Mouse (Mus musculus) erythroid progenitor cell, adult 5-6 weeks (primary cell): ENCODE results near the gene Nfkbie. TPM values are rescaled to one million over a fixed set of nuclear protein-coding genes. Genes with fewer than 3 reads are reported as not detected.

Experiments used
- ATAC-seq: replicated peaks from 2 replicates; pipeline ENCODE4 v1.8.0; 2016; ENCODE audit warnings: moderate number of reproducible peaks, mild to moderate bottlenecking, moderate TSS enrichment, inconsistent platforms; ENCODE audit not compliant: poor library complexity, low FRiP score, severe bottlenecking
- total RNA-seq, 2 experiments: library from RNA; stranded (forward) in 1 of 2; stranded (reverse) in 1 of 2; fragments of 150-400 nt in 1 of 2; fragments of 186-747, 209-891 nt in 1 of 2; gene quantifications; 2 replicates each; pipeline versions ENCODE4 v1.2.3 to v1.2.4; 2015 to 2017; ENCODE audit warnings: low replicate concordance in 2 of 2

Nfkbie gene
- total RNA-seq, 2 experiments from 2014 or later: 1.7 to 2.1 TPM

GRCm38 (mm10) chr17:45612008-45612407 is 56.5 kb downstream of the Nfkbie start:
- no peak for ATAC-seq

Other genes starting within 250 kb of the Nfkbie start
- 62.7 and 113 TPM in 2 replicates for gene Cdc5l, start 122.0 kb upstream of the Nfkbie start, total RNA-seq (2015; ENCODE audit: low replicate concordance)
- 52.3 and 102 TPM in 2 replicates for gene Cdc5l, start 122.0 kb upstream of the Nfkbie start, total RNA-seq (2017; ENCODE audit: low replicate concordance)
- not detected in 2 replicates for gene Spats1, start 80.3 kb upstream of the Nfkbie start, total RNA-seq (2015; ENCODE audit: low replicate concordance)
- not detected in 2 replicates for gene Spats1, start 80.3 kb upstream of the Nfkbie start, total RNA-seq (2017; ENCODE audit: low replicate concordance)
- gene Aars2, start 48.9 kb upstream of the Nfkbie start, total RNA-seq (2015; ENCODE audit: low replicate concordance): 0.42 and 1.1 TPM in 2 replicates
- 0.76 and 0.77 TPM in 2 replicates for gene Aars2, start 48.9 kb upstream of the Nfkbie start, total RNA-seq (2017; ENCODE audit: low replicate concordance)
- gene Tcte1, start 32.3 kb upstream of the Nfkbie start, total RNA-seq (2015; ENCODE audit: low replicate concordance): not detected in 2 replicates
- gene Tcte1, start 32.3 kb upstream of the Nfkbie start, total RNA-seq (2017; ENCODE audit: low replicate concordance): not detected in 2 replicates
- gene Tmem151b, start 6.0 kb upstream of the Nfkbie start, total RNA-seq (2015; ENCODE audit: low replicate concordance): not detected in 2 replicates
- not detected in 2 replicates for gene Tmem151b, start 6.0 kb upstream of the Nfkbie start, total RNA-seq (2017; ENCODE audit: low replicate concordance)
- gene Slc35b2, start 8.2 kb downstream of the Nfkbie start, total RNA-seq (2015; ENCODE audit: low replicate concordance): 15.5 and 18.4 TPM in 2 replicates
- 10.3 and 14.0 TPM in 2 replicates for gene Slc35b2, start 8.2 kb downstream of the Nfkbie start, total RNA-seq (2017; ENCODE audit: low replicate concordance)
- 200 and 204 TPM in 2 replicates for gene Hsp90ab1, start 17.6 kb downstream of the Nfkbie start, total RNA-seq (2015; ENCODE audit: low replicate concordance)
- gene Hsp90ab1, start 17.6 kb downstream of the Nfkbie start, total RNA-seq (2017; ENCODE audit: low replicate concordance): 235 and 237 TPM in 2 replicates
- 101 and 133 TPM in 2 replicates for gene Slc29a1, start 43.9 kb downstream of the Nfkbie start, total RNA-seq (2015; ENCODE audit: low replicate concordance)
- 108 and 151 TPM in 2 replicates for gene Slc29a1, start 43.9 kb downstream of the Nfkbie start, total RNA-seq (2017; ENCODE audit: low replicate concordance)
- gene Mymx, start 46.4 kb downstream of the Nfkbie start, total RNA-seq (2015; ENCODE audit: low replicate concordance): not detected in 2 replicates
- gene Mymx, start 46.4 kb downstream of the Nfkbie start, total RNA-seq (2017; ENCODE audit: low replicate concordance): not detected in 2 replicates
- gene Capn11, start 103.6 kb downstream of the Nfkbie start, total RNA-seq (2015; ENCODE audit: low replicate concordance): 1.1 TPM in 1 of 2 replicates, not detected in the other
- 0.23 and 0.26 TPM in 2 replicates for gene Capn11, start 103.6 kb downstream of the Nfkbie start, total RNA-seq (2017; ENCODE audit: low replicate concordance)
- gene Mrpl14, start 130.6 kb downstream of the Nfkbie start, total RNA-seq (2015; ENCODE audit: low replicate concordance): 28.8 and 39.8 TPM in 2 replicates
- 8.5 and 8.7 TPM in 2 replicates for gene Mrpl14, start 130.6 kb downstream of the Nfkbie start, total RNA-seq (2017; ENCODE audit: low replicate concordance)
- 3.2 and 3.8 TPM in 2 replicates for gene Tmem63b, start 131.2 kb downstream of the Nfkbie start, total RNA-seq (2015; ENCODE audit: low replicate concordance)
- 5.9 and 11.6 TPM in 2 replicates for gene Tmem63b, start 131.2 kb downstream of the Nfkbie start, total RNA-seq (2017; ENCODE audit: low replicate concordance)
- not detected in 2 replicates for gene 1600014C23Rik, start 178.1 kb downstream of the Nfkbie start, total RNA-seq (2015; ENCODE audit: low replicate concordance)
- gene 1600014C23Rik, start 178.1 kb downstream of the Nfkbie start, total RNA-seq (2017; ENCODE audit: low replicate concordance): not detected in 2 replicates